Mouse (Mus musculus) embryo, embryonic 9.5 days (tissue): Measurements from ENCODE around the gene S1pr4.
A peak's percentile ranks its signal among the peaks of the same experiment; 100 is the strongest.

Experiments
- DNase-seq: peaks from one replicate; pipeline ENCODE4 v3.0.0-alpha.2; 2017; ENCODE audit errors: extremely low spot score

The S1pr4 gene

DNA sequence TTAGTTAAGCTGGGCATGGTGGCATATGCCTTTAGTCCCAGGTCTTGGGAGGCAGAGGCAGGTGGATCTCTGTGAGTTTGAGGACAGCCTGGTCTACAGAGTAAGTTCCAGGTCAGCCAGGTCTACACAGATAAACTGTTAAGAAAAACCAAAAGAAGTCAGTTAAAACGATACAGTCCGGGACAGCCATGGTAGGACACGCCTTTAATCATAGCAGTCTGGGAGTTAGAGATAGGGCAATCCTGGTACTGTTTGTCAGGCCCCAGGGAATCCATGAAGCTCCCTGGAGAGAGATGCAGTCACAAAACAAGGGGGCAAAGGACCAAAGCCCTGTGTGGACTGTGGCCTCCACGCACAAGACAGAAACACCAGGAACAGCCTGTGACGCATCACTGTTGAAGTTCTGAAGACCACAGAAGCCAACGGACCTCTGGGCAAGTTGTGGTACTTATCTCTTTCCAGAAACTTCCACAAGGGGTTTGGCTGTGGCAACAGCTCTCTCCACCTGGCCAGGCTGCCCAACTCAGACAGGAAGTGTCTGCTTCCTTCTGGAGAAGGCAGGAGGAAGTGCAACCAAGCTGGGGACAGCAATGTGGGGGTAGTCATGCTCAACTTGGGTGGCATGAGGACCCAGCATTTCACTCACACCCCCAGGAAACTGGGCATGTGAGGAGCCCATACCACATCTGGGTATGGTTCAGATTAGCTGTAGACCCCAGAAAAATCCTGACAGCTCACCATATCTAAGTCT, 19.5 kb upstream of the S1pr4 start:
- DNase-seq: no peak

DNA sequence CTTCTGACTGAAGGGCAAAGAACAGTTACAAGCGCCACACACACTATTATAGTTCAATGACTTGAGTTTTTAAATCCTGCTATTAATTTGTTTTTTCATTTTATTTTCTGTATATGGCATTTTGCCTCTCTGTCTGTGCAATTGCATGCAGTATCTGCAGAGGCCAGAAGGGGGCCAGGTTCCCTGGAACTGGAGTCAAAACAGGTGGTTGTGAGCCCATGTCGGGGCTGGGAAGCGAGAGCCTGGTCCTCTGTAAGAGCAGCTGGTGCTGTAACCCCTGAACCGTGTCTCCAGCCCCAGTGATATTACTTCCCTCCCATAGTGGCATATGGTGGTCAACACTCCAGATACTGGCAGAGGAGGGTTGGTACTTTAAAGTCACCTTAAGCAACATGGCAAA, 18.6 kb upstream of the S1pr4 start:
- DNase-seq: peak; percentile 50

- no peak for DNase-seq
Observed at GRCm38 (mm10) chr10:81517227-81517626, 17.3 kb upstream of the S1pr4 start.

- DNase-seq: no peak
Observed at GRCm38 (mm10) chr10:81513798-81514197, 13.9 kb upstream of the S1pr4 start.

DNA sequence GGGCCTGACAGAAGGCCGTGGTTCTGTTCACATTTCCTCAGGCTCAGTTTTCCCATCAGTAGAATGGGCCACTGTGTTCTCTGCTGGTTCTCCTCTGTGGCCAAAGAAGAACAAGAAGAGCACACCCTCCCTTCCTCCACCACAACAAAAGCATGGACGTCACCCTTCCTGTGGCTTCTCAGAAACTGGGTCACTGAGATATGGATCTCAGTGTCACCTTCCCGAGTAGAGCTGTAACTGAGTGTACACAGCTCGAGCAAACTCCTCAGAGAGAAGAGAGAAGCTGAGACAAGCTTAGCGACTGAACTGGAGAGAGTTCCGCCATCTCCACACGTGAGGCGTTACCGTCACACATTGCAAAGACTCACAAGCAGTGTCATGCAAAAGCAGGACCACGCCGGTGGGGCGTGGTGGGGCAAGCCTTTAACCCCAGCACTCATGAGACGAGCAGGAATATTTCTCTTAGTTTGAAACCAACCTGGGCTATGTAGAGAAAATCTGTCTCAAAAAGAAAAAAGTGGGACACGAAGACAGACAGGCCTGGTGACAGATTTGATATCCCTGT, 10.4 kb upstream of the S1pr4 start:
- no peak for DNase-seq

DNA sequence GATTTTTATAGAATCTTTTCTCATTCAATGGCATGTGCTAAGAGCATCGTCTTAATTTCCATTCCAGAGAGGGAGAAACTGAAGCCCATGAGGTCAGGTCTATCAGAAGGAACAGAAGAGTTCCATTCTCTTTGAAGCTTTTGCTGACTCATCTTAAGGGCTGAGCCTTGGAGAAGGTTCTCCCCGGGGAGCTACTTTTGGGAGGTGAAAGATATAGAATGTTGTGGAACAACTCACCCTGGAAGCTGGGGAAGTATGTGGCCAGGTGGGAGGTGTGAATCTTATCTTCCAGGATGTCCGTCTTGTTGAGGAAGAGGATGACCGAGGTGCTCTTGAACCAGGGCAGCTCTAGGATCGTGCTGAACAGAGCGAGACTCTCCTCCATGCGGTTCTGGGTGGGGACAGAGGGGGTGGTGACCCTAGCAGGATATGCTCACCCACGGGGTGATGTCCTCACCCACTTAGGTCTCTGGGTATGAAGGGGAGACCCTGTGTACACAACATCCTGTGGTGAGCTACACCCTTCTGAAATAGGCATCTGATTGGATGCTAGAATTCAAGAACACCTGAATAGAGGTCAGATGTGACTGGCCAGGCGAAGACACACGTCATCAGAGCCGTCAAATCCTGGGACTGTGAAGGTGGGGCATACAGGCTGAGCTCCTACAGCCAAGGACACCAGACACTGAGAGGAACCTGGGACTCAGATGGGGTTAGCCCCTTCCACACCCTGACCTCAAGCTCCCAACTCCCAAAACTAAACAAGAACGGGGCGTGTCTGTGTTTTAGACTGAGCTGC, 8.0 kb upstream of the S1pr4 start:
- no peak for DNase-seq

DNA sequence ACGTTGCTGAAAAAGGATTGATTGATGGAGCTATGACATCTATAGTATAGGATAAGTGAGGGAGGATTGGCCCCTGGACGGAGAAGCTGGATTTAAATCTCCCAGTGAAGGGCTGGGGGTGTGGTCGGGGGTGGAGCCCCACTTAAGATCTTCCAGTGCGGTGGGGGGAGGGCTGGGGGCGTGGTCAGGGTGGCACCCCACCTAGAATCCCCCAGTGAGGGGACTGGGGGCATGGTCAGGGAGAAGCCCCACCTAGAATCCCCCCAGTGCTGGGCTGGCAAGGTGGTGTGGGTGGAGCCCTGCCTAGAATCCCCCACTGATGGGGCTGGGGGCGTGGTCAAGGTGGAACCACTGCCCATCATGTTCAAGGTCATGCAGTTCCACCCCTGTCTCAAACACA, 7.2 kb upstream of the S1pr4 start:
- no peak for DNase-seq

DNA sequence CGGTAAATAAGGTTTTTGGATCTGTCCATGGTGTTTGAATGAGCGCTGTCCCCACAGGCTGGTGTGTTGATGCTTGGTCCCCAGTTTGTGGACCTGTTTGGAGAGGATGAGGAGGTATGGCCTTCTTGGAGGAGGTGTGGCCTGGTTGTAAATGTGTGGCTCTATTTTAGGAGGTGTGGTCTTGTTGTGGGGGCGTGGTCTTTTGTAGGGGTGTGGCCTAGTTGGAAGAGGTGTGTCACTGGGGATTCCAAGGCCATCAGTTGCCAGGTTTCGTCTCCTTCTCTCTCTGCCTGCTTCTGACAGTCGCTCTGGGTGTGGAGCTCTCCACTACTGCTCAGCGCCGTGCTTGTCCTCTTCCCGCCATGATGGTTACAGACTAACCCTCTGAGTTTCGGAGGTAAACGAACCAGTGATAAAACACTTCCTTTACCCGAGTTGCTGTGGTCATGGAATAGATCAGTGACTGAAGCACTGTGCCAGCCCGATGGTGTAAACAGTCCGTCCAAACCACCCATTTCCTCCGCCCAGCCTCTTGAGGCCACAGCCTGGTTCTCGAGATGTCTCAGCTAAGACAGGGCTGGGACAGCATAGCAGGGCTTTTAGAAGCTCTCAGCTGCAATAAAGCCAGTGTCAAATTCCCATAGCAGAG, 5.2 kb upstream of the S1pr4 start:
- DNase-seq: no peak

GRCm38 (mm10) chr10:81502658-81503057, 2.7 kb upstream of the S1pr4 start:
- DNase-seq: peak; percentile 84

GRCm38 (mm10) chr10:81501863-81502262, 1.9 kb upstream of the S1pr4 start:
- no peak for DNase-seq

DNA sequence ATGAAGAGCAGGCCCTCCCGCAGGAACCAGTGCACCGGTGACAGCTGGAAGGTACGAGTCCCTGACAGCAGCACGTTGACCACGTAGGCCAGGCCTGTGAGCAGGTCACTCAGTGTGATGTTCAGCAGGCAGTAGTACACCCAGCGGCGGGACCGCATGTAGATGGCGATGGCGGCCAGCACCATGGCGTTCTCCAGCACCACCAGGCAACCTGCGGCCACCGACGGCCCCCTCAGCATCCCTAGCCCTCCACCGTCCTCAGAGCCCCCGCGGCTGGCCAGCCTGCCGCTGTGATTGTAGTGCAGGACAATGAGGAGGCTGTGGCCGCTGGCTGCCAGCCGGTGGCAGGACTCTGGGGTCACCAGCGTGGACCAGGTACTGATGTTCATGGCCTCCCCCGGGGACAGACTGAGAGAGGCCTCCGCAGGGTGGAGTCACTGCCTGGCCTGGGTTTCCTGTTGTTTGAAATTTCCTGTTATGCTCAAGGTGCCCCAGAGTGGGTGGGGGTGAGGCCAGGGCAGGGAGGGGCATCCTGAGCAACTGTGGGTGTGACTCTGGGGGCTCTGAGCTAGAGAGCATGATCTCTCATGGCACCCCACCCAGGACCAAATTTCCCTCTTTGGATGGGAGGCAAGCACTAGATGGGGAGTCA, 556 bp downstream of the S1pr4 start:
- no peak for DNase-seq

- DNase-seq: no peak
Observed at GRCm38 (mm10) chr10:81498316-81499249, 1.3 kb downstream of the S1pr4 start.

- no peak for DNase-seq
Observed at GRCm38 (mm10) chr10:81497401-81498270, 2.3 kb downstream of the S1pr4 start.

- DNase-seq: no peak
Observed at GRCm38 (mm10) chr10:81496969-81497368, 3.0 kb downstream of the S1pr4 start.

- peak; percentile 98 for DNase-seq
Observed at GRCm38 (mm10) chr10:81496264-81496901, 3.5 kb downstream of the S1pr4 start, which contains the start of gene Ncln. TSS of gene Ncln (minus strand) at chr10:81496392.

DNA sequence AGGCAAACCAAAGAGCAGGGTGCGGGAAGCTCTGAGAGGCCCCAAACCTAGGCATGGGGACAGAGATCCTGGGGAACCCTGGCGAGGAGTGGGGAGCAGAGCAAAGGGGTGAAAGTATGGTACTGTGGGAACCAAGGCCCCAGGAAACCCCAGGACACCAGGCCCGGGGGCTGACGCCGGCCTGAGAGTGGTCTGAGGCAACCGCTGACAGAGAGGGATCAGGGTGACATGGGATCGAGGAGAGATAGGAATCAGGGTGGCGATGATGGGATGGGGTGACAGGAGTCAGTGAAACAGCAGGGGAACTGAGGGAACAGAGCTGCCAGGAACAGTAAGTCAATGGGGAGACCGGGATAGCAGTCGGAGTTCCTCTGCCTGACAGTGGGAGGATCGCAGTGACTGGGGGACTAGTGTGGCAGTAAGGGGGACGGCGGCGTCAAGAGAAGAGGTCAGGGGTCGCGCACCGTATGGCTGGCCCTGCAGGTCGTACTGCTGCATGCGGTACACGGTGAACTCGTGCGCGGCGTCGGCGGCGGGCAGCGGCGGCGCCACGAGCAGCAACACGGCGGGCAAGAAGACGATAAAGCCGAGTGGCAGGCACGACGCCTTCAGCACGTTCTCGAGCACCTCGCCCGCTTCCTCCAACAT, 4.2 kb downstream of the S1pr4 start:
- DNase-seq: no peak

DNA sequence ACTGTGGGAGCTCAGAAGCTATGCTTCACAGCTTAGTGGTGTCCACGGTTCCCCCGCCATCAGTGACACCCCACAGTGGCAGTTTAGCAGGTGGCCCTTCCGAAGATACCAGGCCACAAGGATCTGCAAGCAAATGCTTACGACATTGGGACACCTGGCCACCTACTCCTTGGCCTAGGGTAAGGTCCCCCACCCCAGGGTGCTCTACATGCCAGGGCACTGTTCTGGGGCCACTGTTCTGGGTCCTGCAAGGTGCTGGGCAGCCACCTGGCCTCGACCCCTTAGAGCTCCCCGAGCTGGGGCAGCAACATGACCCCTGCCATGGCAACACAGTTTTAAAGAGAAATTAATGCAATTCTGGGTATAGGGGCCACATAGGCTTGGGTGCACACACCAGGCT, 4.8 kb downstream of the S1pr4 start:
- no peak for DNase-seq

DNA sequence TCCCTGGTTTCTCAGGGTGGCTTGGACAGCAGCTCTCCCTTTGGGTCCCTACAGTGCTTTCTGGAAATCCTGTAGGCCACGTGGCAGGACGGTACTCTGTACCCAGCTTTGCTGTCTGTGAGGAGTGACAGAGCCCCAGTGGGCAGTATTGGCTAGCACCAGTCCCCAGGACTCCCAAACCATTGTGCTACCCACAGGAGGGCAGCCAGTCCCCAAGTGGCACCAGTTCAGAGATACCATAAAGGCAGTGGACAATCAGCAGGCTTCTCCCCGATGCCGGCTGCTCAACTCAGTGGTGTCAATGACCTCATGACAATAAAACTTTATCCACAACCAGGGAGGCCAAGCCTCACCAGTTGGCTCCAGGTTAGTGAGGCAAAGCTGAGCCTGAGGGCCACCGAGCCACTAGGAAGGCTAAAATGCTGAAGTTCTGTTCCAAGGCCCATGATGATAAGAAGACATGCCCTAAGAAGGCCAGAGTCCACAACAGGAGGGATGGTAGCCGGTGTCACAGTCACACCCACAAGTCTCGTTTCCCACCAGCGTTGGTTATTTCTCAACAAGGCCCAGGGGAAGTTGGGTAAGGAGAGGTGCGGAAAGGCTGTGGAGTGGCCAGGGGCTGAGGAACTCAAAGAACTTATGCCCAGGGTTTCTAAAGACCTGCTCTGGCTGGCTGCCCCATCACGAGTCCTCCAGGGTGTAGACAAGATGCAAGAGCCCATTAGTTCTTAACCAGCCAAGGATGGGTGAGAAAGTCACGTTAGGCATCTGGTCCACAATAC, 5.5 kb downstream of the S1pr4 start:
- no peak for DNase-seq
